Mouse (Mus musculus) kidney, adult 8-10 months (tissue): ENCODE data around the gene Lpo.

ENCODE experiments used
- DNase-seq, 2 experiments: peaks; one replicate each; pipeline ENCODE4 v3.0.0; 2022

Gene Lpo

DNA sequence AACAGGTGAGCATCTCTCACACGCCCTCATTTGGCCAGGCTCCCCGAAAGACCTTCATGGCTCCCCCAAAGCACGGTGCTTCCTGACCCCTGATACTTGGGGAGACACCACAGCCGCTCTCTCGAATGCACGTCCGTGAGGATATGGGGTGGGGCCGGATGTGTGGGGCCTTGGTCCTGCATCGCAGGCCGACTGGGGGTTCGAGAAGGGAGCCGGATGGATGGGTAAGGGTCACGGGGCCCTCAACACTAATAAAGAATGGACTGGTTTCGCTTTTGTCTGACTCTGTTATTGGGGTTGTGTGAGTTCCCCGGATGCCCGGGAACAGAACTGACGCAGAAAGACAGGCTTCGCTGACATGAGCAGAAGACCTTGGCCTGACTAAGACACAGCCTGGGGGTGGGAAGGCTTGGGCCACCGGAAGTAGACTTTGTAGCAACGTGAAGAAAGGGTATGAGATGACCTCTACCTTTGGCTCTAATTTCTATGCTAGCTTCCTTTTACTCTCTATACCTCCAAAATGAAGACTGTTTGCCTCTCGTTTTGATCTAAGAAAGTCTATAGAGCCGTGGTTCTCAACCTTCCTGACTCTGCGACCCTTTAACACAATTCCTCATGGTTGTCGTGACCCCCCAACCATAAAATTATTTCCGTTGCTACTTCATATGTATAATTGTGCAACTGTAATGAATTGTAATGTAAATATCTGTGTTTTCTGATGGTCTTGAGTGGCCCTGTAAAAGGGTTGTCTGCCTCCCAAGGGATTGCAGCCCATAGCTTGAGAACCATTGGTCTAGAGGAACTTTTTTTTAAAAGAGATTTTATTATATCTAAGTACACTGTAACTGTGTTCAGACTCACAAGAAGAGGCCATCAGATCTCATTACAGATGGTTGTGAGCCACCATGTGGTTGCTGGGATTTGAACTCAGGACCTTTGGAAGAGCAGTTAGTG lies 70.8 kb downstream of the Lpo start:
- DNase-seq = no peak
